Mouse (Mus musculus): ENCODE measurements at regions not wholly inside any gene's neighbourhood (a gene's known extent, or its start where the extent isn't known, plus 50 kb on each side); places are given as distances from the start of the nearest gene placed in this dataset.

- peak; percentile 37 to 82 for DNase-seq (ENCODE audit: low spot score in 2 of 2)
These were observed 114.3 kb downstream of the Rab38 start for GRCm38 (mm10) chr7:88544393-88544792.

- no peak for DNase-seq (ENCODE audit: low spot score in 2 of 2)
These were observed 115.0 kb downstream of the Rab38 start for GRCm38 (mm10) chr7:88544976-88545654.

DNA sequence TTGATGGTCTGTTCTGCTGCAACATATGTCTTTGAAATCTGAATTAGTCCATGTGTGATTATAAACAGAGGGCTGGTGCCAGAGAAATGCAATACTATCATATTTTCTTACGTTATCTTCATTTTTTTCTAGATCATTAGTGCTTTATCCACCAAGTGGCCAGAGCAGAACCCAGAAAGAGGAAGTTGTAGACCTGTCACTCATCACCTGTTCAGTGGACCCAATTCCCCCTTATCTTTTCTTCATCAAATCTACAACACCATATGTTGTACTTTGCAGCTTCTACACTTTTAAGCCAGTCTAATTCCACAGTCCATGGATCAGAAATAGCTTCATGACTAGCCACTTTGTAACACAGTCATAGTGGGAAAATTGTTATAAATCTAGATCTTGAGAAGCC lies 145.0 kb downstream of the Rab38 start:
- DNase-seq (ENCODE audit: low spot score in 2 of 2), result no peak

GRCm38 (mm10) chr7:88600781-88601180 lies 170.7 kb downstream of the Rab38 start:
- no peak for DNase-seq (ENCODE audit: low spot score in 2 of 2)
